Mouse (Mus musculus) liver, embryonic 11.5 days (tissue): ENCODE measurements at regions not wholly inside any gene's neighbourhood (a gene's known extent, or its start where the extent isn't known, plus 50 kb on each side); places are given as distances from the start of the nearest gene placed in this dataset.

ENCODE experiments used
- ATAC-seq: fragments of 200-750 bp; cut with Nextera tagmentation; replicated peaks from 2 replicates; pipeline ENCODE4 v1.8.0; 2017; ENCODE audit warnings: moderate number of reproducible peaks, mild to moderate bottlenecking, moderate TSS enrichment, moderate library complexity; ENCODE audit not compliant: low FRiP score
- DNase-seq: peaks from one replicate; pipeline ENCODE4 v3.0.0-alpha.2; 2017; ENCODE audit warnings: low spot score
- H3K27ac ChIP-seq: fragments of 300-500 bp; sonication (generic); 2 replicates; pipeline ENCODE4 v1.5.1; 2014; ENCODE audit warnings: mild to moderate bottlenecking, low read depth, low read length, control low read depth
- H3K27me3 ChIP-seq: fragments of 300-500 bp; sonication (generic); replicated peaks from 2 replicates; pipeline ENCODE4 v1.6.1; 2014; ENCODE audit warnings: low read length, mixed read lengths; ENCODE audit not compliant: control insufficient read depth, insufficient read depth
- H3K36me3 ChIP-seq: fragments of 300-500 bp; sonication (generic); 2 replicates; pipeline ENCODE4 v1.6.1; 2014; ENCODE audit warnings: mild to moderate bottlenecking, low read length, moderate library complexity, mixed read lengths; ENCODE audit not compliant: control insufficient read depth, insufficient read depth
- H3K4me1 ChIP-seq: fragments of 300-500 bp; sonication (generic); replicated peaks from 2 replicates; pipeline ENCODE4 v1.6.1; 2014; ENCODE audit warnings: low read length, mixed read lengths; ENCODE audit not compliant: control insufficient read depth, insufficient read depth
- H3K4me2 ChIP-seq: fragments of 300-500 bp; sonication (generic); 2 replicates; pipeline ENCODE4 v1.6.1; 2014; ENCODE audit warnings: mild to moderate bottlenecking, control low read depth, moderate library complexity
- H3K4me3 ChIP-seq: fragments of 300-500 bp; sonication (generic); 2 replicates; pipeline ENCODE4 v1.5.1; 2014; ENCODE audit warnings: low read depth, low read length, control low read depth
- H3K9ac ChIP-seq: fragments of 300-500 bp; sonication (generic); 2 replicates; pipeline ENCODE4 v1.6.1; 2014; ENCODE audit warnings: low read depth, low read length, control low read depth
- H3K9me3 ChIP-seq: fragments of 300-500 bp; sonication (generic); 2 replicates; pipeline ENCODE4 v1.6.1; 2016; ENCODE audit warnings: low read length, inconsistent platforms, mixed read lengths; ENCODE audit not compliant: control insufficient read depth
- WGBS: fragments of 180-500 bp; shearing (Covaris S2); extraction: QIAGEN DNeasy Blood & Tissue Kit; methylation state at CpG from one replicate; pipeline ENCODE4 v1.1.7; 2014; 5-methylcytosine and 5-hydroxymethylcytosine counted together

- H3K4me2 ChIP-seq: no peak overlapping the region
- no peak for DNase-seq
- ATAC-seq: no peak
- H3K9me3 ChIP-seq: no peaks in the 10 kb centered on the region
- 77% methylated on average over 2 of the region's 2 CpGs for WGBS
- H3K27ac ChIP-seq: no peak overlapping the region
- H3K4me1 ChIP-seq: no peaks in the 10 kb centered on the region
- no peaks in the 10 kb centered on the region for H3K36me3 ChIP-seq
- no peaks in the 10 kb centered on the region for H3K27me3 ChIP-seq
- H3K4me3 ChIP-seq: no peak overlapping the region
- no peak overlapping the region for H3K9ac ChIP-seq
Measured at GRCm38 (mm10) chr3:159760293-159760692, 79.2 kb upstream of the Wls start.

DNA sequence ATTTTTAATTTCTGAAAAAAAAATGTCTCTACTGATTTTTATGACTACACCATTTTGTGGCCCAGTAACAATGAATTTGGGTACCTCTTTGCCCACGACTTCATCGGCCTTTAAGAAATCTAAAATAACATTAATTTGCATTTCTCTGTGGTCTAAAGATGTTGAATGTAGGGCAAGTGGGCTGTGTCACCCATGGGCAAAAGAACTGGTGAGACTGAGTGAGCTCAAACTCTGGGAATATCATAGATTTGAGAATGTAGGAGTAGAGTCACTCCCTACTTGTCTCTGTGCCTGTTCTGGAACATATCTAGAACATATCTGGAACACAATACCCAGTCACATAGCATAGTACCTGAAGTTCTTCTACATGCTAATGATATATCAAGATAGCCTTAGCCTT lies 78.5 kb upstream of the Wls start:
- Histone ChIP-seq H3K4me2 (no peak overlapping the region), H3K9ac (no peak overlapping the region), H3K27me3 (no peaks in the 10 kb centered on the region), H3K4me3 (no peak overlapping the region), H3K4me1 (no peaks in the 10 kb centered on the region), H3K27ac (no peak overlapping the region), H3K9me3 (no peaks in the 10 kb centered on the region), H3K36me3 (no peaks in the 10 kb centered on the region)
- WGBS: 88% methylated on average over 2 of the region's 2 CpGs
- ATAC-seq: no peak
- DNase-seq: no peak

- no peak overlapping the region for H3K4me2 ChIP-seq
- H3K27me3 ChIP-seq: no peaks in the 10 kb centered on the region
- H3K4me3 ChIP-seq: no peak overlapping the region
- no peaks in the 10 kb centered on the region for H3K9me3 ChIP-seq
- no peak for ATAC-seq
- H3K27ac ChIP-seq: no peak overlapping the region
- H3K9ac ChIP-seq: no peak overlapping the region
- no peaks in the 10 kb centered on the region for H3K36me3 ChIP-seq
- 8% methylated on average over 13 of the region's 13 CpGs for WGBS
- no peak for DNase-seq
- H3K4me1 ChIP-seq: no peaks in the 10 kb centered on the region
Measured at GRCm38 (mm10) chr3:159782222-159782844, 57.1 kb upstream of the Wls start.

DNA sequence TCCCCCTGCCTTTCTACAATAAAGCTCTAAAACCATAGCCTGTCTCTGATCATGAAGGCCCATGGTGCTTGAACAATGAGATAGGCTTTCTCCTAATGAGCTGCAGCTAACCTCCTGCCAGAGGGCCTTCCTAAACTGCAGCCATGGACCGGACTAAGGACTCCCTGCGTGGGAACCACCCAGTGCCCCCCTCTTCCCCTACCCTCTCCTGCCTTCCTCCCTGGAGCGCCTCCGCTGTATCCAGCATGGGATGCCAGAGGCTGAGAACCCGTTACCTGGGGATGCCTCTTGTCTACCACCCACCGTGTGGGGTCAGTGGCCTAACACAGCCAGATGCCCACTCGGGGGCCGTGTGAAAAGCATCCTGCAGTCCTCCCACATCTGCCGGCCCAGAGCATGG lies 51.7 kb upstream of the Wls start:
- no peak overlapping the region for H3K27ac ChIP-seq
- DNase-seq: no peak
- no peak overlapping the region for H3K4me3 ChIP-seq
- 76% methylated on average over 9 of the region's 9 CpGs for WGBS
- no peaks in the 10 kb centered on the region for H3K36me3 ChIP-seq
- H3K27me3 ChIP-seq: no peaks in the 10 kb centered on the region
- no peak overlapping the region for H3K9ac ChIP-seq
- H3K4me1 ChIP-seq: no peaks in the 10 kb centered on the region
- H3K9me3 ChIP-seq: no peaks in the 10 kb centered on the region
- H3K4me2 ChIP-seq: no peak overlapping the region
- no peak for ATAC-seq
